Mouse (Mus musculus) CH12.LX (cell line): Measurements from ENCODE around the gene Pde8a. TPM values are rescaled to one million over a fixed set of nuclear protein-coding genes. Genes with fewer than 3 reads are reported as not detected.

Source experiments
- DNase-seq: peaks from one replicate; pipeline ENCODE4 v3.0.0-alpha.2; 2013; ENCODE audit errors: extremely low read depth
- H3K27ac ChIP-seq: 2 replicates; pipeline ENCODE4 v1.5.1; 2012; ENCODE audit warnings: low read depth, mild to moderate bottlenecking, control low read depth, moderate library complexity; ENCODE audit not compliant: insufficient read depth
- H3K27me3 ChIP-seq: replicated peaks from 2 replicates; pipeline ENCODE3; 2012; ENCODE audit warnings: inconsistent platforms
- H3K36me3 ChIP-seq, 2 experiments: replicated peaks in 1 of 2; 2 replicates each; pipeline versions ENCODE3 to v1.6.1; 2012; ENCODE audit warnings: inconsistent platforms in 1 of 2, low read length in 1 of 2, mild to moderate bottlenecking in 1 of 2, mixed read lengths in 1 of 2, moderate library complexity in 1 of 2; ENCODE audit not compliant: control insufficient read depth in 1 of 2, insufficient read depth in 1 of 2
- H3K4me1 ChIP-seq, 2 experiments: 2 replicates each; pipeline ENCODE4 v1.6.1; 2012; ENCODE audit warnings: inconsistent platforms in 1 of 2, moderate library complexity in 1 of 2; ENCODE audit not compliant: insufficient read depth in 2 of 2, control insufficient read depth in 1 of 2
- H3K4me2 ChIP-seq: 2 replicates; pipeline ENCODE4 v1.6.1; 2012; ENCODE audit warnings: low read depth, mild to moderate bottlenecking, control low read depth; ENCODE audit not compliant: poor library complexity, insufficient read depth, severe bottlenecking
- H3K4me3 ChIP-seq, 3 experiments: fragments of 150-350 bp in 1 of 3; sonication (generic) in 1 of 3; replicated peaks in 1 of 3; 2 replicates each; pipeline versions ENCODE3 to v1.5.1; 2011 to 2012; ENCODE audit warnings: low read depth in 2 of 3, low read length in 2 of 3, mild to moderate bottlenecking in 2 of 3, moderate library complexity in 2 of 3, control low read depth in 1 of 3, improper control_type of control experiment in 1 of 3, inconsistent platforms in 1 of 3, mixed read lengths in 1 of 3; ENCODE audit not compliant: poor library complexity in 1 of 3
- H3K79me2 ChIP-seq: replicated peaks from 2 replicates; pipeline ENCODE4 v1.6.1; 2012; ENCODE audit warnings: mild to moderate bottlenecking, moderate library complexity; ENCODE audit not compliant: control insufficient read depth, poor library complexity, insufficient read depth, severe bottlenecking; ENCODE audit errors: extremely low read depth
- H3K9ac ChIP-seq: 2 replicates; pipeline ENCODE4 v1.6.1; 2012; ENCODE audit warnings: low read depth, mild to moderate bottlenecking, control low read depth, moderate library complexity; ENCODE audit not compliant: insufficient read depth
- H3K9me3 ChIP-seq: replicated peaks from 2 replicates; pipeline ENCODE3; 2012; ENCODE audit warnings: low read length, inconsistent platforms, mixed read lengths
- CHD1 ChIP-seq: IDR thresholded peaks from 2 replicates; pipeline ENCODE4 v1.6.1; 2012; ENCODE audit warnings: low read depth, low read length, improper control_type of control experiment, inconsistent platforms
- CTCF ChIP-seq, 2 experiments: IDR thresholded peaks in 1 of 2; conservative IDR thresholded peaks in 1 of 2; 2 replicates each; pipeline ENCODE4 v1.5.1; 2011 to 2012; ENCODE audit warnings: low read depth in 2 of 2, low read length in 2 of 2, improper control_type of control experiment in 1 of 2, inconsistent platforms in 1 of 2, mild to moderate bottlenecking in 1 of 2, moderate library complexity in 1 of 2
- GABPA ChIP-seq: IDR thresholded peaks from 2 replicates; pipeline ENCODE4 v1.6.1; 2012; ENCODE audit warnings: low read depth, low read length, improper control_type of control experiment, inconsistent platforms; ENCODE audit not compliant: insufficient replicate concordance
- IRF4 ChIP-seq: IDR thresholded peaks from 2 replicates; pipeline ENCODE4 v1.6.1; 2014; ENCODE audit warnings: low read depth, mild to moderate bottlenecking, inconsistent platforms, low read length, improper control_type of control experiment
- MAFK ChIP-seq: IDR thresholded peaks from 2 replicates; pipeline ENCODE4 v1.6.1; 2011; ENCODE audit warnings: low read length, improper control_type of control experiment; ENCODE audit not compliant: insufficient replicate concordance
- MXI1 ChIP-seq: IDR thresholded peaks from 2 replicates; pipeline ENCODE4 v1.6.1; 2011; ENCODE audit warnings: mild to moderate bottlenecking, low read depth, low read length, improper control_type of control experiment
- POLR2AphosphoS2 ChIP-seq: IDR thresholded peaks from 2 replicates; pipeline ENCODE4 v1.6.1; 2011; ENCODE audit warnings: low read depth, low read length, improper control_type of control experiment
- RAD21 ChIP-seq: IDR thresholded peaks from 2 replicates; pipeline ENCODE4 v1.6.1; 2011; ENCODE audit warnings: low read depth, mild to moderate bottlenecking, low read length, improper control_type of control experiment, moderate library complexity
- RCOR1 ChIP-seq: conservative IDR thresholded peaks from 2 replicates; pipeline ENCODE4 v1.6.1; 2012; ENCODE audit warnings: low read depth, mild to moderate bottlenecking, inconsistent platforms, low read length, improper control_type of control experiment
- TCF12 ChIP-seq: IDR thresholded peaks from 2 replicates; pipeline ENCODE4 v1.6.1; 2014; ENCODE audit warnings: low read depth, mild to moderate bottlenecking, inconsistent platforms, low read length, improper control_type of control experiment
- ZKSCAN1 ChIP-seq: IDR thresholded peaks from 2 replicates; pipeline ENCODE4 v1.6.1; 2012; ENCODE audit warnings: low read depth, inconsistent platforms, low read length, improper control_type of control experiment, borderline replicate concordance
- dilution Hi-C: fragments of 300-500 bp; cut with MboI; formaldehyde crosslinking; loops from 2 replicates; pipeline ENCODE4 v1.14.3; 2020; ENCODE audit warnings: low sequenced_read_pairs; ENCODE audit not compliant: extremely low pct_unique_long_range_greater_than_20kb, extremely low pct_ligation_motif_present
- in situ Hi-C: fragments of 300-500 bp; cut with MboI; formaldehyde crosslinking; loops from 3 replicates; pipeline ENCODE4 v1.14.3; 2019; ENCODE audit warnings: low sequenced_read_pairs, low pct_ligation_motif_present, low pct_unique_long_range_greater_than_20kb, mixed read lengths
- polyA plus RNA-seq: library from polyadenylated mRNA; unstranded; fragments of >175 nt; gene quantifications from 2 replicates; pipeline ENCODE4 v1.2.1, GENCODE M21; 2012; ENCODE audit warnings: low read depth; ENCODE audit not compliant: insufficient read length
- total RNA-seq, 2 experiments: library from RNA; depleted of rRNA; stranded (reverse); fragments of 300-350 nt in 1 of 2; fragments of >200 nt in 1 of 2; gene quantifications; 2 replicates each; pipeline ENCODE4 v1.2.3; 2012 to 2014

Pde8a gene
- total and polyA plus RNA-seq, 3 experiments = 8.3 to 22.7 (median 9.1) TPM

DNA sequence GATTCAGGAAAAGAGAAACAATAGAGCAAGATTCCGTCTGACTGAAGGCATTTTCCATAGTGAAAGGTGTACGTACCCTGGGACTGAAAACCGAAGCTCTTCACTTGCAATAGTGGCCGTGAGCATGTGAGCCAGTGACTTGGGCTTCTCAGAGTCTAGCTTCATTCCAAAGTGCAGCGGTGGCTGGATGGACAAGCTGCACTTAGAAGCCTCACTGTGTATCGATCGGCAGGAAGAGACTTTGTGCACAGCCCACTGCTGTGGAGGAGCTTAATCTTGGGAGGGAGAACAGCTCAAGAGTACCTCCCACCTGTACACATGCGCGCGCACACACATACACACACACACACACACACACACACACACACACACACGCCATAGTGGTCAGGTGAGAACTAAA is 39.9 kb downstream of the Pde8a start:
- H3K4me1 ChIP-seq = peaks cover 0 to 19% of the 10 kb centered on the region in 2 experiments; a peak in 2 of 4 replicates
- in situ Hi-C loops = no loop called here
- no peak for DNase-seq
- no peak overlapping the region for H3K4me2 ChIP-seq
- H3K9me3 ChIP-seq = no peaks in the 10 kb centered on the region
- H3K4me3 ChIP-seq = no peak overlapping the region
- H3K36me3 ChIP-seq = peaks cover 0 to 16% of the 10 kb centered on the region in 2 experiments
- dilution Hi-C loops = no loop called here
- 0 out of 2 replicates have a peak, but pooled peaks cover 2% of the 10 kb centered on the region for H3K79me2 ChIP-seq
- TF ChIP-seq IRF4 = no peak
- no peak for TF ChIP-seq TCF12
- TF ChIP-seq RCOR1 = no peak
- no peak for TF ChIP-seq POLR2AphosphoS2
- TF ChIP-seq CTCF (conservative IDR thresholded peaks at IDR 0.05 in 1 of 2, IDR thresholded peaks at IDR 0.05 in 1 of 2; ENCODE audit: low read depth in 2 of 2, low read length in 2 of 2) = no peak
- TF ChIP-seq RAD21 = no peak
- no peak for TF ChIP-seq ZKSCAN1
- H3K27ac ChIP-seq = no peak overlapping the region
- H3K27me3 ChIP-seq = no peaks in the 10 kb centered on the region
- H3K9ac ChIP-seq = no peak overlapping the region

DNA sequence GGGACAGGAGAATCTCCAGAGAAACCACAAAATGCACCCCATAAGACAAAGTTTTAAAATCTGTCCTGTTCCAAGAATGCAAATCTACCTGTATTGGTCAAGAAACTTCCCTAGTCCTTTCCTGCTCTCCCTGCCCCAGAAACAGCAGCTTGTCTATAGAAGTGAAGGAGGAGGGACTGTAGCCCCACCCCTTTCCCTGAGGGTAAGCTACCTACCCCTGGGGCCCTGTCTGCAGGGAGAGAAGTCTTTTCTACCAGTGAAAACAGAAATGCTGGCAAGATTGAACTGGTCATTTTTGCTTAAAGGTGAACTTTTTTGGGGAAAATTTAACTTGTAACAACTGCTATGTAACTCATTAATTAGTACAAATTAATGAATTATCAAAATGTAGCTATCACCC is 41.2 kb downstream of the Pde8a start:
- H3K4me1 ChIP-seq = peaks cover 0 to 19% of the 10 kb centered on the region in 2 experiments; a peak in 2 of 4 replicates
- no peak for DNase-seq
- TF ChIP-seq CHD1 (no peak), GABPA (no peak), POLR2AphosphoS2 (no peak), MAFK (no peak), MXI1 (no peak)
- H3K36me3 ChIP-seq = peaks cover 0 to 14% of the 10 kb centered on the region in 2 experiments
- H3K27ac ChIP-seq = no peak overlapping the region
- H3K79me2 ChIP-seq = 0 out of 2 replicates have a peak, but pooled peaks cover 2% of the 10 kb centered on the region
- H3K9me3 ChIP-seq = no peaks in the 10 kb centered on the region
- in situ Hi-C loops (no loop called here), dilution Hi-C loops (no loop called here)
- H3K27me3 ChIP-seq = no peaks in the 10 kb centered on the region
- H3K9ac ChIP-seq = no peak overlapping the region
- H3K4me3 ChIP-seq = no peak overlapping the region
- no peak overlapping the region for H3K4me2 ChIP-seq

- Histone ChIP-seq H3K79me2 (0 out of 2 replicates have a peak, but pooled peaks cover 2% of the 10 kb centered on the region), H3K9me3 (no peaks in the 10 kb centered on the region), H3K4me2 (no peak overlapping the region), H3K36me3 (peaks cover 0 to 12% of the 10 kb centered on the region in 2 experiments), H3K4me3 (no peak overlapping the region), H3K27me3 (no peaks in the 10 kb centered on the region), H3K9ac (no peak overlapping the region), H3K27ac (no peak overlapping the region), H3K4me1 (peaks cover 0 to 27% of the 10 kb centered on the region in 2 experiments; a peak in 3 of 4 replicates)
- in situ Hi-C loops = no loop called here
- no peak for TF ChIP-seq CHD1
- no peak for DNase-seq
- dilution Hi-C loops = no loop called here
Observed at GRCm38 (mm10) chr7:81255456-81255855, 42.1 kb downstream of the Pde8a start.
